Mouse (Mus musculus) ES-Bruce4 (cell line): ENCODE results near the gene Zscan5b.

Experiments used
- EP300 ChIP-seq: IDR thresholded peaks from 2 replicates; pipeline ENCODE4 v1.6.1; 2011; ENCODE audit warnings: low read depth, low read length; ENCODE audit not compliant: insufficient read depth
- POLR2A ChIP-seq: IDR thresholded peaks from one replicate; pipeline ENCODE4 v1.8.1; 2011; ENCODE audit warnings: low read length; ENCODE audit not compliant: insufficient read depth

DNA sequence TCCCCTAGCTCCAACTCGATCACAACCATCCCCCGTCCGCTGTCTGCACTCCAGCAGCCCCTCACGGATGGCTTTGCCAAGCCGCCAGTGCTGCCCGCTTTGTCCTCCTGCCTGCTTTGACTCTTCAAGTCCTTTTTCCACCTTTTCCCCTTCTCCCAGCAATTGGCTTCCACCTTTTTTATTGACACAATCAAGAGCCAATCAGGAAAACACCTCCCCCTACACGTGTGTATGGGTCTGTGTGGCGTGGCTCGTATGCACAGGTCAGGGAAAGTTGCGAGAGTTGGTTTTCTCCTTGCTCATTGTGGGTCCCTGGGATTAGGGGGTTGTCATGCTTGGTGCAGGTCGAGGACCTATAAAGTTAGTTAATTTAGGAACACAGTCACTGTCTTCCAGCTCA lies 17.7 kb downstream of the Zscan5b start:
- no peak for TF ChIP-seq EP300
- no peak for TF ChIP-seq POLR2A
